Mouse (Mus musculus) right cerebral cortex, postnatal 14 days (tissue): ENCODE results near the gene C2cd4c.

Experiments
- DNase-seq: peaks from one replicate; pipeline ENCODE4 v3.0.0; 2022

Gene C2cd4c

GRCm38 (mm10) chr10:79578276-79578675 is 35.5 kb downstream of the C2cd4c start:
- no peak for DNase-seq

DNA sequence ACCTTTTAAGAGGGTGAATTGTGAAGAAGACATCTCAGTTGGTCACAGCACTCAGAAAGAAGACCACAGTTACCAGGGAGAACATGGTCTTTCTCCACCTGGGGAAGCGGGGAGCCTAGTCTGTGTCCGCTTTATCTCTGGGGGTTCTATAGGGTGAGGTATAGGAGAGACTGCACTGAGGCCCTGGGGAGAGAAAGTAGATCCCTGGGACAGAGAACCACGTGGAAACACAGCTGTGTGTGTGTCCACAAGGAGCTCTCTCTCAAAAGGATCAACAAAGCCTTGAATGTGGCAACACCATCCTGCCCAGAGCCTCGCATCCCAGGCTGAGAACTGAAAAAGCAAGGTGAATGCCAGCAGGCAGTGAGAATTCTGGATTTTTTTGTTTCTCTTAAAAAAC is 36.4 kb downstream of the C2cd4c start:
- DNase-seq, result no peak

DNA sequence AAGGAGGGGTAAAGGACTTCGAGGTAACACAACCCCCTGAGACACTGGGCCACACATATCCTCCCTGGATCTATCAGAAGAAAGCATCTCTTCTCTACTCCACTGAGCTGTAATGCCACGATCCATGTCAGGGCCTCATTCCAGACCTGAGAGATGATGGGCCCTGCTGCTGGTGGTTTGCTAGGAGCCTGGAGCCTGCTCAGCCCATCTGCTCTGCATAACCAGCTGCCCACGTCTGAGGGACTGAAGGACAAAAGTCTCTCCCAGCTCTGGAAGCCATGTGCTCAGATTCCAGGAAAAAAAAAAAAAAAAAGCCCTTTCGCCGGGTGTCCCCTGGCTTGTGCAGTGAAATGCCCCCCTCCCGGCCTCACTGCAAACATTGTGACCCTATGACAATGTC is 38.1 kb downstream of the C2cd4c start:
- no peak for DNase-seq

DNA sequence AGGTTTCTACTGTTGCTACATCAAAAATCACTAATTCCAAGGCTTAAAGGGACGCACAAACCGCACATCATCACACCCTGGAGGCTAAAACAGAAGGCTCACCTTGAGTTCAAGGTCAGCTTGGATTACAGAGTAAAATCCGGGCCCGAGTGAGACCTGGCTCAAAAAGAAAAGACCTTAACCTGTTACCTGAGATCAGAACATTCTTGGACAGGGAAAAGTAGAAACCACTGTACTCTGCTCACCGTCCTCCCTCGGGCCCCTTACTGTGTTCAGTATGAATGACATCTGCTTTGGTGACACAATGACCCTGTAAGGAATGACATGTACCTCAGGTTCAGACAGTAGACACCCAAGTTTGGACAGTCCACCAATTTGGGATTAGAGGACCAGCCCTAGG is 39.0 kb downstream of the C2cd4c start:
- DNase-seq, result no peak

GRCm38 (mm10) chr10:79574350-79574749 is 39.5 kb downstream of the C2cd4c start:
- DNase-seq, result no peak

DNA sequence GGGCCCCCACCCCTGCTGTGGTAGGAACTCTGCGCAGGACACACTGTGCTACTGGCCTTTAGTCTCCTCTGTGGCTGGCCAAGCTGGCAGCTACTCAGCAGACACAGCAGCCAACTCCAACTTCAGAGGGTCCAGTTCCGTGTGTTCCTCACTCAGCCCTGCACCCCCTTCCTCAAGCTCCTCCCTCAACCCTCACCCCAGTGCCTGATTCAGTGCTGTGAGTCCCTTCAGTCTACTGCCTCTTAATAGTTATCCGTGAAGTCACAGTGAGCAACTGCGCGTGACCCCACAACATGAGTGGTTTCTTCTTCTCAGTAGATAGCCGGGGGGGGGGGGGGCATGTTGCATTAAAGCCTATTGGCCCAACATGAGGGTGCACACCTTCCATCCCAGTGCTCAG is 40.2 kb downstream of the C2cd4c start:
- DNase-seq, result no peak

GRCm38 (mm10) chr10:79571314-79571713 is 42.5 kb downstream of the C2cd4c start:
- no peak for DNase-seq

- DNase-seq, result no peak
These were observed 43.9 kb downstream of the C2cd4c start for GRCm38 (mm10) chr10:79569921-79570320.

DNA sequence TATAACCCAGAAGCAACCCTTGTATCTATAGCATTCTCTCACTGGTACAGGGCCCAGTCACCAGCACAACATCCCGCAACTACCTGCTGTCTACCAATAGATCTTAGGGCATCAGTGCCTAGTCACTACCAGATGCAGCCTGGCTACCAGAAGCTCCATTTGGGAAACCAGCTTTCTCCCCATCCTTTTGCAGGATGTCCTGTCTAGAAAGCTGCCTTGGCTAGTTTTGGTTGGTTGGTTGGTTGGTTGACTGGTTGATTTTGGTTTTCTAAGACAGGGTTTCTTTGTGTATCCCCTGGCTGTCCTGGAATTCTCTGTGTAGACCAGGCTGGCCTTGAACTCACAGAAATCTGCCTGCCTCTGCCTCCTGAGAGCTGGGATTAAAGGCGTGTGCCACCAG is 54.1 kb downstream of the C2cd4c start:
- no peak for DNase-seq

DNA sequence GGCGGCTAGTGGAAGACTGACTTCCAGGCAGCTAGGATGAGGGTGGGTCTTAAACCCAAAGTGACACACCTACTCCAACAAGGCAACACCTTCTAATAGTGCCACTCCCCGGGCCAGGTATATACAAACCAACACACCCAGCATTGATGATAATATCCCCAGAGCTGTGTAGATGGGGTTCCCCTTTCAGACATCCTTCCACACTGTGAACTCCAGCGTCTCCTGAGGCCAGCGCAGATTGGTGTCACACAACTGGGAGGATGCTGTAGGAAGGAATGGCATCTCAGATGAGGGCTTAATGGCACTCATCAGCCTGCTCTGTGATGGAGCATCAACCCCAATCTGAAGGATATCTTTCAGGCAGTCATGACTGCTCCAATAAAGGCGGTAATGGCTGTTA is 56.3 kb downstream of the C2cd4c start:
- DNase-seq, result no peak

DNA sequence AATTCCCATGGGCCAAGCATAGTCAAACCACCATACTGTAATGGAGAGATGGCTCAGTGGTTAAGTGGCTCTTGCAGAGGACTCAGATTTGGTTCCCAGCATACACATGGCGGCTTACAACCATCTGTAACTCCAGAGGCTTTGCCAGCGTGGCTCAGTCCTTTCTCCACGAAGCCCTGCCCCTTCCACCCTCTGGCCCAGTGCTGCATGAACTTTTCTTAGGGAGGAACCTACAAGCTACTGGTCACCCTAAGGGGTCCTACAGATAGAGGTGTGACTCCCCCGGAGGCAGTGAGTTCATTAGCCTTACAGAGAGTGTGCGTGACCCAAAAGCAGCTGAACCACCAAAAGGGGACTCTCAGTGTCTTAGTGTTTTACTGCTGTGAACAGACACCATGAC is 56.9 kb downstream of the C2cd4c start:
- no peak for DNase-seq
